Mouse (Mus musculus) kidney, adult 8-10 months (tissue): ENCODE data around the gene Kif6.

Source experiments
- DNase-seq, 2 experiments: peaks; one replicate each; pipeline ENCODE4 v3.0.0; 2022

The Kif6 gene

GRCm38 (mm10) chr17:49739896-49740679 is 125.2 kb downstream of the Kif6 start:
- no peak for DNase-seq

GRCm38 (mm10) chr17:49741172-49741571 is 126.2 kb downstream of the Kif6 start:
- no peak for DNase-seq

GRCm38 (mm10) chr17:49741927-49742326 is 127.0 kb downstream of the Kif6 start:
- no peak for DNase-seq

GRCm38 (mm10) chr17:49743580-49744463 is 128.9 kb downstream of the Kif6 start:
- DNase-seq = no peak

GRCm38 (mm10) chr17:49750889-49751324 is 136.0 kb downstream of the Kif6 start:
- no peak for DNase-seq

GRCm38 (mm10) chr17:49753874-49754273 is 138.9 kb downstream of the Kif6 start:
- no peak for DNase-seq

- no peak for DNase-seq
Measured at GRCm38 (mm10) chr17:49756862-49757261, 141.9 kb downstream of the Kif6 start.

- DNase-seq = no peak
Measured at GRCm38 (mm10) chr17:49759047-49759446, 144.1 kb downstream of the Kif6 start.

- DNase-seq = no peak
Measured at GRCm38 (mm10) chr17:49761260-49761659, 146.3 kb downstream of the Kif6 start.

GRCm38 (mm10) chr17:49761838-49762237 is 146.9 kb downstream of the Kif6 start:
- DNase-seq = no peak

GRCm38 (mm10) chr17:49764963-49765362 is 150.0 kb downstream of the Kif6 start:
- no peak for DNase-seq

GRCm38 (mm10) chr17:49767717-49768370 is 152.9 kb downstream of the Kif6 start:
- DNase-seq = no peak

GRCm38 (mm10) chr17:49771703-49772315 is 156.9 kb downstream of the Kif6 start:
- no peak for DNase-seq

- DNase-seq = peak in 1 of 2 experiments; percentile 22
Measured at GRCm38 (mm10) chr17:49777115-49777839, 162.3 kb downstream of the Kif6 start.

GRCm38 (mm10) chr17:49779066-49779465 is 164.1 kb downstream of the Kif6 start:
- DNase-seq = no peak

GRCm38 (mm10) chr17:49779576-49779975 is 164.6 kb downstream of the Kif6 start:
- peak; percentile 20 to 33 for DNase-seq

GRCm38 (mm10) chr17:49785851-49786250 is 170.9 kb downstream of the Kif6 start:
- no peak for DNase-seq

GRCm38 (mm10) chr17:49787351-49787750 is 172.4 kb downstream of the Kif6 start:
- no peak for DNase-seq

GRCm38 (mm10) chr17:49788187-49788974 is 173.4 kb downstream of the Kif6 start:
- no peak for DNase-seq

- no peak for DNase-seq
Measured at GRCm38 (mm10) chr17:49791546-49791945, 176.6 kb downstream of the Kif6 start.

- no peak for DNase-seq
Measured at GRCm38 (mm10) chr17:49792217-49792743, 177.3 kb downstream of the Kif6 start.
